Comparison of ENCODE assay signal across 8 mouse cellular contexts in the genomic region with DNA sequence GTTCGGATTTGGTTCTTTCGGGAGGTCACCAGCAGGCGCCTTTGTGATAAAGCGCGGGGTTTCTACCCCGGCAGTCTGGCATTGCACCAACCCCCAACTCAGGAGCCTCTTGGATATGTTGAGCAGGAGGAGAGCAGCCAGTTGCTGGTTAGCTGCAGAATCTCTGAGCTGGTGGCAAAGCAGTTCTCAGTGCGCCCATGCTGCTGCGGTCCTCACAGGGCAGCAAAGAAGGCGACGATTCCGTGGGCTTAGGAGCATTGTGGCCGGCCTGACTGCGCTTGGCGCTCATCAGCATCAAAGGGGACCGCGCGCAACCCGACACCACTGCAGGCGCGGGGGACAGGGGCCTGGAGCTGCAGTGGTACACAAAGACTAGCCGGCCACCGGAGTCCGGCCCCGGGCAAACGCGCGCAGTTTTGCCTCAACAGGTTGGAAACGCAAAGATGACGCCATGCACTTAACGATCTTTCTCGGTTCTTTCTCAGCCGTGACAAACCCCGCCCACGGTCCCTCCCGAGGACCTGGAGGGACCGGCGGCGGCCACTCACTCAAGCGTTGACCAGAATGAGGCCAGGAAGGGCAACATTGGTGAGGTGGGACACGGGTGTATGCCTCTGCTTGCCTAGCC. TPM values are rescaled to one million over a fixed set of nuclear protein-coding genes. Genes with fewer than 3 reads are reported as not detected.
DNase-seq lines count a peak whose midpoint lies in the region; ATAC-seq and TF ChIP-seq lines count a peak whose summit lies in the region.

No protein-coding gene starts in this region.

- peaks cover 2% of the 10 kb centered on the region; the same call in 1 of the 2 replicates for H3K27me3 ChIP-seq in heart, adult 2 months (ENCODE audit: control insufficient read depth, insufficient read depth, low read length)
- peaks cover 13% of the 10 kb centered on the region; the same call in 1 of the 2 replicates for H3K27me3 ChIP-seq in limb, embryonic 12.5 days
- H3K27me3 ChIP-seq in midbrain, embryonic 16.5 days (ENCODE audit: control insufficient read depth, insufficient read depth, low read depth, low read length), result peaks cover 21% of the 10 kb centered on the region

- H3K9ac ChIP-seq in heart, adult 2 months (ENCODE audit: low read depth, low read length), result peak overlapping the region; percentile 14; the same call in 1 of the 2 replicates
- H3K9ac ChIP-seq in limb, embryonic 12.5 days (replicated peaks), result peak overlapping the region; percentile 68
- peak overlapping the region; percentile 56; the same call in 1 of the 2 replicates for H3K9ac ChIP-seq in midbrain, embryonic 16.5 days (ENCODE audit: low read depth, low read length)

- peak in 1 of 2 experiments; percentile 11 for DNase-seq in heart, adult 2 months
- no peak for DNase-seq in heart, adult 9 months (ENCODE audit: low spot score in 2 of 2)
- peak; percentile 45 for DNase-seq in heart, postnatal 4 days
- no peak for DNase-seq in adipocyte (ENCODE audit: low spot score)
- no peak for DNase-seq in urinary bladder, postnatal 10 days (ENCODE audit: low spot score)

- 3% methylated on average over 40 of the region's 40 CpGs for WGBS in heart, adult 2 months
- WGBS in limb, embryonic 12.5 days, result under 1% methylated on average over 40 of the region's 40 CpGs
- under 1% methylated on average over 40 of the region's 40 CpGs for WGBS in midbrain, embryonic 16.5 days

- peak overlapping the region; percentile 52 for H3K4me3 ChIP-seq in heart, adult 2 months
- peak overlapping the region; percentile 43 for H3K4me3 ChIP-seq in brown adipose tissue, adult 24 weeks (ENCODE audit: insufficient read depth, low read depth, low read length)
- H3K4me3 ChIP-seq in limb, embryonic 12.5 days (replicated peaks), result peak overlapping the region; percentile 55
- peak overlapping the region; percentile 44 for H3K4me3 ChIP-seq in midbrain, embryonic 16.5 days (ENCODE audit: low read depth, low read length)

- H3K4me1 ChIP-seq in heart, adult 2 months (ENCODE audit: control insufficient read depth, insufficient read depth, low read length), result no peaks in the 10 kb centered on the region
- 0 out of 2 replicates have a peak, but pooled peaks cover 3% of the 10 kb centered on the region for H3K4me1 ChIP-seq in brown adipose tissue, adult 24 weeks (ENCODE audit: control insufficient read depth, insufficient read depth, insufficient read length, low read length)
- H3K4me1 ChIP-seq in limb, embryonic 12.5 days (replicated peaks), result peaks cover 32% of the 10 kb centered on the region
- peaks cover 18% of the 10 kb centered on the region for H3K4me1 ChIP-seq in midbrain, embryonic 16.5 days (ENCODE audit: control insufficient read depth, insufficient read depth, low read length)

- no peaks in the 10 kb centered on the region for H3K36me3 ChIP-seq in heart, adult 2 months (ENCODE audit: control insufficient read depth, insufficient read depth, low read length)
- no peaks in the 10 kb centered on the region for H3K36me3 ChIP-seq in limb, embryonic 12.5 days
- H3K36me3 ChIP-seq in midbrain, embryonic 16.5 days (ENCODE audit: control insufficient read depth, insufficient read depth, low read length), result no peaks in the 10 kb centered on the region

- intact Hi-C loops in heart, adult 2 months (cut with DNase I), result no loop called here

- H3K79me2 ChIP-seq in heart, adult 2 months (replicated peaks; ENCODE audit: control insufficient read depth, insufficient read depth, low read length), result no peaks in the 10 kb centered on the region

- H3K9me3 ChIP-seq in limb, embryonic 12.5 days, result no peaks in the 10 kb centered on the region
- no peaks in the 10 kb centered on the region for H3K9me3 ChIP-seq in midbrain, embryonic 16.5 days (replicated peaks; ENCODE audit: control insufficient read depth, low read length, poor library complexity, severe bottlenecking)

- no peak for TF ChIP-seq POLR2A in heart, adult 2 months (IDR thresholded peaks at IDR 0.05; ENCODE audit: insufficient read depth, low read depth, low read length)

- H3K27ac ChIP-seq in heart, adult 2 months, result peak overlapping the region; percentile 33; the same call in 1 of the 2 replicates
- no peak overlapping the region for H3K27ac ChIP-seq in brown adipose tissue, adult 24 weeks (replicated peaks; ENCODE audit: low read depth, low read length)
- peak overlapping the region; percentile 78 for H3K27ac ChIP-seq in limb, embryonic 12.5 days
- H3K27ac ChIP-seq in midbrain, embryonic 16.5 days (ENCODE audit: low read length), result no peak overlapping the region

- H3K4me2 ChIP-seq in limb, embryonic 12.5 days, result peak overlapping the region; percentile 97
- H3K4me2 ChIP-seq in midbrain, embryonic 16.5 days (ENCODE audit: low read length), result peak overlapping the region; percentile 89

- no peak for TF ChIP-seq EP300 in heart, adult 2 months (IDR thresholded peaks at IDR 0.05; ENCODE audit: insufficient read depth, low read depth, low read length)

- no peak for TF ChIP-seq CTCF in heart, adult 2 months (IDR thresholded peaks at IDR 0.05)

- ATAC-seq in limb, embryonic 12.5 days (ENCODE audit: insufficient number of reproducible peaks, insufficient read depth, low FRiP score, low TSS enrichment, low read depth), result peak; percentile 39
- no peak for ATAC-seq in midbrain, embryonic 16.5 days

RNA-seq across cellular contexts. Expression of gene Col18a1, which starts 0.9 kb away (rescaled TPM):
- 1 to 10 TPM; 9.3 to 9.8 TPM for total RNA-seq in heart, adult 2 months (2021)
- 12.9 and 13.1 TPM in 2 replicates for polyA plus RNA-seq in heart, adult 2 months (2012; rRNA removed)
- 8.5 and 11.3 TPM in 2 replicates for polyA plus RNA-seq in brown adipose tissue, adult 24 weeks (2012; ENCODE audit: insufficient read depth, insufficient read length, missing spikeins)
- total RNA-seq in heart, postnatal 4 days (2021), result 10 to 100 TPM; 70.4 to 74.9 TPM
- polyA plus RNA-seq in limb, embryonic 12.5 days (2016; fragmentation: Nextera tagmentation; extraction: Ambion mirVana), result 104 and 105 TPM in 2 replicates
- 20.4 and 25.3 TPM in 2 replicates for polyA plus RNA-seq in midbrain, embryonic 16.5 days (2015; fragmentation: Nextera tagmentation; extraction: Ambion mirVana)

Comparison
In these comparisons a context has a peak if more than half of its experiments do, and no peak if none do; other contexts are left out.
1. H3K27ac ChIP-seq: peak in heart, adult 2 months (single experiment) and limb, embryonic 12.5 days (single experiment); none in brown adipose tissue, adult 24 weeks (single experiment) and midbrain, embryonic 16.5 days (single experiment).
2. H3K9ac ChIP-seq: peak in every context shown above with its lines; median percentile 68 in limb, embryonic 12.5 days; 56 in midbrain, embryonic 16.5 days; 14 in heart, adult 2 months.
3. Peak in every context shown above with its lines, with median percentiles within 50 percentile points of each other: H3K4me3 ChIP-seq.